Mouse (Mus musculus): ENCODE results near the gene Slc25a43. TPM values are rescaled to one million over a fixed set of nuclear protein-coding genes. Genes with fewer than 3 reads are reported as not detected.

The Slc25a43 gene
- polyA plus RNA-seq, 1 experiment = not detected

GRCm38 (mm10) chrX:36815022-36815421 lies 71.6 kb downstream of the Slc25a43 start:
- Histone ChIP-seq H3K9me3 (ENCODE audit: control insufficient read depth, low read length) (no peaks in the 10 kb centered on the region), H3K36me3 (ENCODE audit: control insufficient read depth) (no peaks in the 10 kb centered on the region), H3K27me3 (ENCODE audit: control insufficient read depth) (no peaks in the 10 kb centered on the region), H3K4me1 (ENCODE audit: control insufficient read depth) (peaks cover 11% of the 10 kb centered on the region), H3K4me3 (replicated peaks) (no peak overlapping the region)
- no peak for TF ChIP-seq TAL1 (IDR thresholded peaks at IDR 0.05; ENCODE audit: low read length)
- no peak for TF ChIP-seq GATA1 (IDR thresholded peaks at IDR 0.05; ENCODE audit: low read length)

GRCm38 (mm10) chrX:36815439-36815838 lies 72.0 kb downstream of the Slc25a43 start:
- Histone ChIP-seq H3K9me3 (ENCODE audit: control insufficient read depth, low read length) (no peaks in the 10 kb centered on the region), H3K36me3 (ENCODE audit: control insufficient read depth) (no peaks in the 10 kb centered on the region), H3K4me1 (ENCODE audit: control insufficient read depth) (peaks cover 11% of the 10 kb centered on the region), H3K27me3 (ENCODE audit: control insufficient read depth) (no peaks in the 10 kb centered on the region), H3K4me3 (replicated peaks) (no peak overlapping the region)
- no peak for TF ChIP-seq GATA1 (IDR thresholded peaks at IDR 0.05; ENCODE audit: low read length)
- TF ChIP-seq TAL1 (IDR thresholded peaks at IDR 0.05; ENCODE audit: low read length) = no peak

GRCm38 (mm10) chrX:36816368-36816899 lies 73.0 kb downstream of the Slc25a43 start:
- H3K27me3 ChIP-seq (ENCODE audit: control insufficient read depth) = no peaks in the 10 kb centered on the region
- H3K36me3 ChIP-seq (ENCODE audit: control insufficient read depth) = no peaks in the 10 kb centered on the region

GRCm38 (mm10) chrX:36816953-36817441 lies 73.5 kb downstream of the Slc25a43 start:
- no peak for TF ChIP-seq TAL1 (IDR thresholded peaks at IDR 0.05; ENCODE audit: low read length)
- no peak for TF ChIP-seq GATA1 (IDR thresholded peaks at IDR 0.05; ENCODE audit: low read length)
- Histone ChIP-seq H3K4me1 (ENCODE audit: control insufficient read depth) (peaks cover 11% of the 10 kb centered on the region), H3K4me3 (replicated peaks) (peak overlapping the region; percentile 47), H3K9me3 (ENCODE audit: control insufficient read depth, low read length) (no peaks in the 10 kb centered on the region), H3K27me3 (ENCODE audit: control insufficient read depth) (no peaks in the 10 kb centered on the region), H3K36me3 (ENCODE audit: control insufficient read depth) (no peaks in the 10 kb centered on the region)

More at GRCm38 (mm10) chrX:36816368-36816899, 73.0 kb downstream of the Slc25a43 start:
- Histone ChIP-seq H3K4me3 (replicated peaks) (no peak overlapping the region), H3K9me3 (ENCODE audit: control insufficient read depth, low read length) (no peaks in the 10 kb centered on the region), H3K4me1 (ENCODE audit: control insufficient read depth) (peaks cover 11% of the 10 kb centered on the region)
- TF ChIP-seq TAL1 (IDR thresholded peaks at IDR 0.05; ENCODE audit: low read length) = no peak
- TF ChIP-seq GATA1 (IDR thresholded peaks at IDR 0.05; ENCODE audit: low read length) = no peak

GRCm38 (mm10) chrX:36819575-36819974 lies 76.1 kb downstream of the Slc25a43 start:
- TF ChIP-seq TAL1 (IDR thresholded peaks at IDR 0.05; ENCODE audit: low read length) = no peak
- H3K36me3 ChIP-seq (ENCODE audit: control insufficient read depth) = no peaks in the 10 kb centered on the region

GRCm38 (mm10) chrX:36820201-36820600 lies 76.7 kb downstream of the Slc25a43 start:
- Histone ChIP-seq H3K4me3 (replicated peaks) (no peak overlapping the region), H3K4me1 (ENCODE audit: control insufficient read depth) (peaks cover 11% of the 10 kb centered on the region), H3K9me3 (ENCODE audit: control insufficient read depth, low read length) (no peaks in the 10 kb centered on the region), H3K27me3 (ENCODE audit: control insufficient read depth) (no peaks in the 10 kb centered on the region), H3K36me3 (ENCODE audit: control insufficient read depth) (no peaks in the 10 kb centered on the region)
- TF ChIP-seq TAL1 (IDR thresholded peaks at IDR 0.05; ENCODE audit: low read length) = no peak
- TF ChIP-seq GATA1 (IDR thresholded peaks at IDR 0.05; ENCODE audit: low read length) = no peak

More at GRCm38 (mm10) chrX:36819575-36819974, 76.1 kb downstream of the Slc25a43 start:
- no peaks in the 10 kb centered on the region for H3K9me3 ChIP-seq (ENCODE audit: control insufficient read depth, low read length)
- H3K4me3 ChIP-seq (replicated peaks) = no peak overlapping the region
- no peaks in the 10 kb centered on the region for H3K27me3 ChIP-seq (ENCODE audit: control insufficient read depth)
- peaks cover 11% of the 10 kb centered on the region for H3K4me1 ChIP-seq (ENCODE audit: control insufficient read depth)

- TF ChIP-seq TAL1 (IDR thresholded peaks at IDR 0.05; ENCODE audit: low read length) (no peak), GATA1 (IDR thresholded peaks at IDR 0.05; ENCODE audit: low read length) (no peak)
- H3K4me3 ChIP-seq (replicated peaks) = no peak overlapping the region
Observed at GRCm38 (mm10) chrX:36823932-36824711, 80.7 kb downstream of the Slc25a43 start.

GRCm38 (mm10) chrX:36825032-36825431 lies 81.6 kb downstream of the Slc25a43 start:
- H3K9me3 ChIP-seq (ENCODE audit: control insufficient read depth, low read length) = no peaks in the 10 kb centered on the region
- H3K4me3 ChIP-seq (replicated peaks) = no peak overlapping the region
- H3K36me3 ChIP-seq (ENCODE audit: control insufficient read depth) = no peaks in the 10 kb centered on the region
- H3K27me3 ChIP-seq (ENCODE audit: control insufficient read depth) = no peaks in the 10 kb centered on the region
- H3K4me1 ChIP-seq (ENCODE audit: control insufficient read depth) = no peaks in the 10 kb centered on the region
- no peak for TF ChIP-seq GATA1 (IDR thresholded peaks at IDR 0.05; ENCODE audit: low read length)
- no peak for TF ChIP-seq TAL1 (IDR thresholded peaks at IDR 0.05; ENCODE audit: low read length)

More at GRCm38 (mm10) chrX:36823932-36824711, 80.7 kb downstream of the Slc25a43 start:
- Histone ChIP-seq H3K27me3 (ENCODE audit: control insufficient read depth) (no peaks in the 10 kb centered on the region), H3K36me3 (ENCODE audit: control insufficient read depth) (no peaks in the 10 kb centered on the region), H3K4me1 (ENCODE audit: control insufficient read depth) (no peaks in the 10 kb centered on the region), H3K9me3 (ENCODE audit: control insufficient read depth, low read length) (no peaks in the 10 kb centered on the region)

Other genes starting within 250 kb of the Slc25a43 start
- 1.6 and 1.9 TPM in 2 replicates for gene Pgrmc1, start 145.5 kb upstream of the Slc25a43 start, polyA plus RNA-seq (2012)
- gene Akap17b, start 98.3 kb upstream of the Slc25a43 start, polyA plus RNA-seq (2012) = 0.07 TPM in 1 of 2 replicates, not detected in the other
- gene Slc25a5, start 52.0 kb downstream of the Slc25a43 start, polyA plus RNA-seq (2012) = 2.4 and 2.7 TPM in 2 replicates
- gene Ube2a, start 130.2 kb downstream of the Slc25a43 start, polyA plus RNA-seq (2012) = 21.8 and 22.6 TPM in 2 replicates
- 0.07 and 0.12 TPM in 2 replicates for gene C330007P06Rik, start 130.5 kb downstream of the Slc25a43 start, polyA plus RNA-seq (2012)
- 0.05 TPM in 1 of 2 replicates, not detected in the other for gene Nkrf, start 159.2 kb downstream of the Slc25a43 start, polyA plus RNA-seq (2012)
- 0.03 and 0.06 TPM in 2 replicates for gene Sept6, start 248.1 kb downstream of the Slc25a43 start, polyA plus RNA-seq (2012)

Measured in erythroblast, embryonic 14.5 days (primary cell).